Mouse (Mus musculus): ENCODE data around the gene Atxn2.

Gene Atxn2

DNA sequence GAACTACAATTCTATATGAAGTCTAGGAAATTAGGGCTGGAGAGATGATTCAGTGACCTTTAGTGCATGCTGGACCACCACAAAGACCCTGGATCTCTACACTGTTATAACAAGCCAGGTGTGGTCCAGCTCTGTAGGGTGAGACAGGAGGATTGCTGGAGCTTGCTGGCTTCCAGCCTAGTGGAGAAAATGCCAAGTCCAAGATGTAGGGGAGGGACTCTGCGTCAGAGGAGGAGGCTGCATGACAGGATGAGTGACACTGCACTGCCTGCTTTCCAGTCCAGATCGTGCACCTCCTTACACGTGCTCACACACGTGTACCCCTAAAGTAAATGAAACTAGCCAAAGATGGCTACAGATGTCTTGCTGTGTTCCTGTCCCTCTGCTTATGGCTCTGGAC, 48.8 kb downstream of the Atxn2 start:
- ATAC-seq (ENCODE audit: insufficient number of reproducible peaks, low FRiP score, low TSS enrichment) = no peak

GRCm38 (mm10) chr5:121761459-121761858, 50.3 kb downstream of the Atxn2 start:
- ATAC-seq (ENCODE audit: insufficient number of reproducible peaks, low FRiP score, low TSS enrichment) = no peak

- no peak for ATAC-seq (ENCODE audit: insufficient number of reproducible peaks, low FRiP score, low TSS enrichment)
These were observed 51.8 kb downstream of the Atxn2 start for GRCm38 (mm10) chr5:121762949-121763348.

DNA sequence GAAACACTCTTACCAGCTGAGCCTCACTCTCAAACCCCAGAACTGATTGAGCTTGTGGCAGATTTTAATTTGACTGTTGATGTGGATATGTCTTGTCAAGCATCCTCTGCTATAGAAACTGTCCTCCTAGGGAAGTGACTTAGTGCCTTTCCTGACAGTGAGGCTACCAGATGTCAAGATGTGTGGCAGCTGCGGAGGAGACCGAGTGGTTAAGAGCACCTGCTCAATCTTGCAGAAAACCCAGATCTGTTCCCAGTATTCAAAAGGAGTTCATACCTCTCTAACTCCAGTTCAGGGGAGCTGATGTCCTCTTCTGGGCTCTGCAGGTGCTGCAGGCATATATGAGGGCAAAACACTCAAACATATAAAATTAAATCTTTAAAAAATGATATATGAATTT, 53.9 kb downstream of the Atxn2 start:
- no peak for ATAC-seq (ENCODE audit: insufficient number of reproducible peaks, low FRiP score, low TSS enrichment)

- no peak for ATAC-seq (ENCODE audit: insufficient number of reproducible peaks, low FRiP score, low TSS enrichment)
These were observed 55.1 kb downstream of the Atxn2 start for GRCm38 (mm10) chr5:121766038-121766773.

DNA sequence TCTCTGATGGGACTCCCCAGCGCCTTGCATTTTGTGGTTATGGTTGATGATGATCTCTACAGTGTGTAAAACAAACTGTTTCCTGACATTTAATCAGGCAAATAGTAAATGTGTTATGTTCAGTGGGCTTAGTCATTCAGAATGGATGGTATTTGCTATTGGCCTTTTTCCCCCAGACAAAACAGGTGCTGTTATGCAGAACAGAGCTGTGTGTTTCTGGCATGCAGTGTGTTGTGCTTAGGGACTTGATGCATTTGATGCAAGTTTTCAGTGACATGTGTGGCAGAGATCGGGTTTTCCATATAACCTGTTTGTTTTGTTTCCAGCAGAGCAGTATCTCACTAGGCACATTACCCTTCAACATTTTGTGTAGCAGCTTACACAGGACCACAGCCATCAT, 56.4 kb downstream of the Atxn2 start:
- ATAC-seq (ENCODE audit: insufficient number of reproducible peaks, low FRiP score, low TSS enrichment) = no peak

DNA sequence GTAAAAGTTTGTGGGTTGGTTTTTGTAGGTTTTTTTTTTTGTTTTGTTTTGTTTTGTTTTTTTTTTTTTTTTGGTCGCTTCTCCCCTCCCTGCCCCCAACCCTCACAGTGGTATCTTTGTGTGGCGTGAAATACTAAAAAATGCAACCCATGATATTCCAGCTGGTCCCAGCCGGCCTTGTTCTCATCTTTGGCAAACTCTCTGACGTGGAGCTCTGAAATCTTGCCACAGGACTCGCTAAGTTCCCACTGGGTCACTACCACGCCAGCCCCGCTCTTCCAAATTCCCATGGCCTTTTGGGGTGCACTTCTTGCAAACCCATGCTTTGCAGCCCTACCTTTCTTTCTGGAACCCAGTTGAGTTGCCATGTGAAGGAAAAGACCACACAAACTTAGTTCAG, 58.7 kb downstream of the Atxn2 start:
- ATAC-seq (ENCODE audit: insufficient number of reproducible peaks, low FRiP score, low TSS enrichment) = no peak

DNA sequence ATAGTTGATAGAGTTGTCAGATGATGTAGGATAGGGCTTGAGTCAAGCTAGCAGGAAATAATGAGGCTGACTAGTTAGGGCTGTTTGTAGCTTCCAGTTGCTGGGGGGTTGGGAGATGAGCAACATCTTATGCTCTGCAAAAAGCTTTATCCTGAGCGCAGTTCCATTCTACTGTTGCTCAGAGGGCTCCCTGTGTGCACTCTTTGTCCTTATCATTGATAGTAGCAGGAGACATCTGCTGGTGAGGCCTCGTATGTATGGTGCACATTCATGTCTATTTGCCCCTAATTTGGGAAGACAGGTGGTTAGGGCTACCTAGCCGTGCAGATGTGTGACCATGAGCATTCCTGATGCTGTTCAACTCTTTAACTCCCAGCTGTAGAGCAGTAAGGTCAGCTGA, 60.5 kb downstream of the Atxn2 start:
- ATAC-seq (ENCODE audit: insufficient number of reproducible peaks, low FRiP score, low TSS enrichment) = no peak

GRCm38 (mm10) chr5:121778485-121779119, 67.5 kb downstream of the Atxn2 start:
- ATAC-seq (ENCODE audit: insufficient number of reproducible peaks, low FRiP score, low TSS enrichment) = no peak

DNA sequence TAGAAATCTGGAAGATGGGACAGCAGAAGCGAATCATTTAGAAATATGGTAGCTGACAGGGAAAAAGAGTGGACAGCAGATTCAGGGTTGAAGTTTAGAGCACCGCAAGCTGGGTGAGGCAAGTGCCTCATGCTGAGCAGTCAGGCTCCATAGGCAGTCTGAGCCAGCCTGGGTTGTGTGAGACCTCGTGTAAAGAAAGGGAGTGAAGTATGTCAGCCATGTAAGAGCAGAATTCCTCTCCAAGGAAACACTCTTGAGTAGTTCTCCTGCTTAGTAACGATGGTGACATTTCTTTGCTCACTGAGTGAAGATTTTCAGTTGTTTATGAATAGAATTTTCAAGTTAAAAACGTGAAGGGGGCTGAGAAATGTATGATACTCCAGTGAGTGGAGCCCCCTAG, 69.0 kb downstream of the Atxn2 start:
- ATAC-seq (ENCODE audit: insufficient number of reproducible peaks, low FRiP score, low TSS enrichment) = no peak

GRCm38 (mm10) chr5:121782467-121782866, 71.3 kb downstream of the Atxn2 start:
- ATAC-seq (ENCODE audit: insufficient number of reproducible peaks, low FRiP score, low TSS enrichment) = no peak

- no peak for ATAC-seq (ENCODE audit: insufficient number of reproducible peaks, low FRiP score, low TSS enrichment)
These were observed 72.8 kb downstream of the Atxn2 start for GRCm38 (mm10) chr5:121783862-121784500.

DNA sequence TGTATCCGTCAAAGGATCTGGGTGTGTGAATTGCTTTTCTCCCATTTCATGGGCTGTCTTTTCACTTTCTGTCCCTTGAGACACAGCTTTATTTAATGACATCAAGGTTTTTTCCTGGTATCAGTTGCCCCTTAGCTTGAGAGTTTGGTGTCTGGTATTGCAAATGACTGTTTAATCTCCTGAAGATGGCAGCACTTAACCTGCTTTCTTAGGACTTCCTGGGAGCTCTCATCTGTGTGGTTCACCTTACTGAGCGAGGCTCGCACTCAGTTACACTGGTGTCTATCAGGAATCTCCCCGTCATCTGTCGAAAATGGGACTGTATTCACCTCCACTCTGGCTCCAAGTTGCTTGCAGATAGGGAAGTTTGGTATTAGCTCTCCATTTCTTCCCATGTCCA, 79.9 kb downstream of the Atxn2 start:
- ATAC-seq (ENCODE audit: insufficient number of reproducible peaks, low FRiP score, low TSS enrichment) = no peak

DNA sequence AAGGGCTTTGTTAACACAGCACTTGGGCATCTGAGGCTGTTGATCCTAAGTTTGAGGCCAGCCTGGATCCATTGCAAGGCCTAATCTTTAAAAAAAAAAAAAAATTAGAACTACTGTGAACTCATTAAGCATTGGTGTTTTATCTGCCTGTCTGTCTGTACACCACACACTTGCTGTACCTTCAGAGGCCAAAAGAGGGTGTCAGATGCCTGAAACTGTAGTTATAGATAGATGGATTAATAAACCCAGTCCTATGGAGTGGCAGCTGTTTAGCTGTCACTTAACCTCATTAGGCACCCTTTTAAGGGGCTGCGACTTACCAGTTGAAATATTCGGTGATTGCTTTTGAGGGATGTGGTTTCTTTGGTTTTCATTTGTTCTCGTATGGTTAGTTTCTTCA, 84.7 kb downstream of the Atxn2 start:
- no peak for ATAC-seq (ENCODE audit: insufficient number of reproducible peaks, low FRiP score, low TSS enrichment)

- ATAC-seq (ENCODE audit: insufficient number of reproducible peaks, low FRiP score, low TSS enrichment) = no peak
These were observed 87.3 kb downstream of the Atxn2 start for GRCm38 (mm10) chr5:121798447-121798846.

DNA sequence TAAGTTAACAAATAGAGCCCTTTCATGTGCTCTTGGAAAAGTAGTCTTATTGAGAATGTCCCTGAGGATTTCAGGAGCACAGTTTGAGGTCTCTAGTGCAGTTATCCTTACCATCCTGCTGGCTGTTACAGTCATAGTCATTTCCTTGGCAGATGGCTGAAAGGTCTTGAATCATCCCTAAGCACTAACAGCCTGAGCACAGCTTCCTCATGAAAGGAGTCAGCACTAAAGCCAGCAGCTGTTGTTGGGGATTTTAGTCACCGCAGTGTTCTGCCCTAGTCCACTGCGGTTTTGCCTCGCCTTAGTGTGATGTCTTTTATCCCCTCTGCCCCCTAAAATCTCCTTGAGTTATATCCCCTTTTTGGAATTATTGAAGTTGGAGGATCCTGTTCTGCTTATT, 96.0 kb downstream of the Atxn2 start:
- ATAC-seq (ENCODE audit: insufficient number of reproducible peaks, low FRiP score, low TSS enrichment) = no peak

DNA sequence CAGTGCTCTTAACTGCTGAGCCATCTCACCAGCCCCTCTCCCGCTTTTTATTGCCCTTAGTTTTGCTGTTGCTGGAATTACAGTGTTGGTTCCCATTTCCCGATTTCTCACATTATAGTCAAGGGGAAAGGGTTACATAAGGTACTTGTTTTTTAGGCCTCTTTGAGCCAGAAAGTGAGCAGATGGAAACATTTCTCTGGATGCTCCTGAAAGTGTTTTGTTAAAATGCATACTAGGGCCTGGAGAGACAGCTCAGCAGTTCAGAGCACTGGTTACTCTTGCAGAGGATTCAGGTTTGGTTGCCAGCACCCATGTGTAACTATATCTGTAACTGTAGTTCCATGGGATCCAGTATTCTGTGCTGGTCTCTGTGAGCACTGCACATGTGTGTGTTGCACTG, 97.1 kb downstream of the Atxn2 start:
- ATAC-seq (ENCODE audit: insufficient number of reproducible peaks, low FRiP score, low TSS enrichment) = no peak

GRCm38 (mm10) chr5:121809667-121810224, 98.6 kb downstream of the Atxn2 start:
- ATAC-seq (ENCODE audit: insufficient number of reproducible peaks, low FRiP score, low TSS enrichment) = no peak

- ATAC-seq (ENCODE audit: insufficient number of reproducible peaks, low FRiP score, low TSS enrichment) = no peak
These were observed 99.4 kb downstream of the Atxn2 start for GRCm38 (mm10) chr5:121810331-121811151.

DNA sequence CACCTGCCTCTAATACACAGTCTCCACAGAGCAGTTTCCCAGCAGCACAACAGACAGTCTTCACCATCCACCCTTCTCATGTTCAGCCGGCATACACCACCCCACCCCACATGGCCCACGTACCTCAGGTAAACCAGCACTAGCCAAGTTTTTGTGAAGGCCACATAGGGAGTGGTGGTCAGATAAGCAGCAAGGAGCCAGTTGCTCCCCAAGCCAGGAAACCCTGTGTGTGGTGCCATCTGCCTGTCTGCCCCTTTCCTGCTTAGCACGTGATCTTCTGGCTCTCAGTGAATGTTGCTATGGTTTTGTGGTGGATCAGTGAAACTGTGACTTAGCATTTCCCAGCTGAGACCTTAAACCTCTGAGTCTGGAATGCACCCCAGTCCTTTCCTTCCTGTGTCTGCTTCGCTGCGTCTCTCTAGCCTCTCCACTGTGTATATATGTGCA, 100.4 kb downstream of the Atxn2 start:
- ATAC-seq (ENCODE audit: insufficient number of reproducible peaks, low FRiP score, low TSS enrichment) = no peak
